Mouse (Mus musculus): ENCODE results near the gene Trim6.
A peak's percentile ranks its signal among the peaks of the same experiment; 100 is the strongest.
"Not testable (repeated sequence)": the region's sequence is repeated elsewhere in the genome, so short reads cannot be mapped to it uniquely, and the experiment has no call there.

Gene Trim6

GRCm38 (mm10) chr7:104218701-104219569, at the start of gene Trim6:
Gene Trim6 (plus strand): TSS chr7:104218793.
- DNase-seq = peak; percentile 3

- DNase-seq = no peak
Measured at GRCm38 (mm10) chr7:104169634-104170204, 48.9 kb upstream of the Trim6 start.

GRCm38 (mm10) chr7:104175085-104175484, 43.5 kb upstream of the Trim6 start:
- no peak for DNase-seq

DNA sequence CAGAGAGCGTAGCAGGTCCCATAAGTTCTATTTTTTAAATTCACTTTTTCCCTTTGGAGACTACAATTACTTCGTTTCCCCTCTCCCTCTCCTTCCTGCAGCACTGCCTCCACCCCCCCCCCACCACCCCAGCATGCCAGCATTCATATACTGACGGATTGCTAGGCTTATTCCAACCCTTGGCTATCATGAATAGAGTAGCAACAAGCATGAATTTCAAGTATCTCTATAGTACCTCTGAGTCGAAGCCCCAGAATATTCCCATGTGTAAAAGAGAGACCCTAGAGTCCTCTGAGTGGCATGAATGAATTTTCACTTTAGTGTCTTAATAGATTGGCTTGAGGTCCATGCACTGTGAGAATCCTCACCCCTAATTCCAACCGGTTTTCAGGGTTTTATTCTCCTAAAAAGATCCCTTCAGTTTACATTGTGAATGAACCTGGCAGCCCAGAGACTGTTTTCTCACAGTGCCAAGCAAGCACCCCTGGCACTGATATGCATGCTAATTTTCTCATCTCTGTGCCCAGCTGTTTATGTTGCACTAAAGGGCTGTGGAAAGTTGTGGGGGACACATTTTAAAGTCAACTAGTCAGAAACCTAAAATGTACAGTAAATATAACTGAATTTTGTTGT, 40.1 kb upstream of the Trim6 start:
- DNase-seq = no peak

GRCm38 (mm10) chr7:104179074-104179473, 39.5 kb upstream of the Trim6 start:
- no peak for DNase-seq

DNA sequence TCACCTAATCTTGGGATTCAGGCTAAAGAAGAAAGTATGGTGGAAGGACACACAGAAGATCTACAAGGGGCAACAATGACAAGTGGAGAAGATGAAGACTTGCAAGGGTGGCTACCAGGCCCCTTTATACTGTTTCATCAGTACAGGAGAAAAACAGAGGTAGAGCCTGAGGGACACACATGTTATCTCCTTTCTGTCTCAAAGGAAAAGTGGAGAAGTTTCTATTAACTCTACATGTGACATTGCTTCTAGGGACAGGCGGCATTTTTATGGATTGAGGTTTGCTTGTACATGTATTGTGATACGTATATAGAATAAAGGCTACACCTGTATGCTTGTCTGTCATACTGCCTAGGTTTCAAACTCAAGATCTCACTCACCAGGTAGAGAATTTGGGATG, 35.3 kb upstream of the Trim6 start, which contains the start of gene Olfr648:
Gene Olfr648 (minus strand): TSS at position 101 of the 400 bp plus-strand sequence.
- DNase-seq = no peak

- no peak for DNase-seq
Measured at GRCm38 (mm10) chr7:104191275-104191674, 27.3 kb upstream of the Trim6 start.

DNA sequence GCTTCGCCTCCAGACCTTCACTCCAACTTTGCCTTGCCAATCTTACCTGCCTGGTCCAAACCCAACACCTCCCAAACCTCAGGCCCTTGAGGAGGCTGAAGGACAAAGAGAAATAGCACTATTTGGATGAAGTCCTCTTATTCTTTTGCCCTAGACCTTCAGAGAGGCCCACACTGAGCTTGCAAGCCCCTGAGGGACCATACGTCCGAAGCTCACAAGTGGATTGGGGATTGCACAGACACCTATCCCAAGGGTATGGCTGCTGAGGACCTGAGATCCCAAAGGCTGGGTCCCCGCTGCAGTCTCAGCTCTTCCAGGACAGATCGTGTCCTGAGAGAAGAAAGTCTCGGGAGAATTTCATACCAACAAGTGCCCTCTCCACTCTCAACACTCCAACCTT, 22.7 kb upstream of the Trim6 start, which contains the start of gene Olfr649:
Gene Olfr649 (minus strand): TSS at position 101 of the 400 bp plus-strand sequence.
- DNase-seq = no peak

GRCm38 (mm10) chr7:104199822-104200221, 18.8 kb upstream of the Trim6 start:
- peak; percentile 25 for DNase-seq

GRCm38 (mm10) chr7:104206197-104206596, 12.4 kb upstream of the Trim6 start:
- no peak for DNase-seq

DNA sequence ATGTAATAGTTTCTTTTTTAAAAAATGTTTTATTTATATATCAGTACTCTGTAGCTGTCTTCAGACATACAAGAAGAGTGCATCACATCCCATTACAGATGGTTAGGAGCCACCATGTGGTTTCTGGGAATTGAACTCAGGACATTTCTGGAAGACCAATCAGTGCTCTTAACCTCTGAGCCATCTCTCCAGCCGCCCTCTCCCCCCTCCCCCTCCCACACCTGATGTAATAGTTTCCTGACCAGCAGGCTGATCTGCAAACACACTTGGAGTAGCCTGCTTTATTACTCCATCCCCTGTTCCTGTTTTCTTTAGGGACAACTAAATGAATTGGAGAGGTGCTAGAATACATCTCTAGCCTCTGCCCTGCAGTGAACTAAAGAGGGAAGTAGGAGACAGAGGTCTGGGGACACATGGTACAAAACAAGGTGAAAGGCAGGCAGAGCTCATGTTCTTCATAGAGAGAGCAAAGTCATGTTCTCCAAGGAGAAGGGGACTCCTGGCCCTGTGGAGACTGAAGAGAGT, 2.5 kb upstream of the Trim6 start:
- no peak for DNase-seq

DNA sequence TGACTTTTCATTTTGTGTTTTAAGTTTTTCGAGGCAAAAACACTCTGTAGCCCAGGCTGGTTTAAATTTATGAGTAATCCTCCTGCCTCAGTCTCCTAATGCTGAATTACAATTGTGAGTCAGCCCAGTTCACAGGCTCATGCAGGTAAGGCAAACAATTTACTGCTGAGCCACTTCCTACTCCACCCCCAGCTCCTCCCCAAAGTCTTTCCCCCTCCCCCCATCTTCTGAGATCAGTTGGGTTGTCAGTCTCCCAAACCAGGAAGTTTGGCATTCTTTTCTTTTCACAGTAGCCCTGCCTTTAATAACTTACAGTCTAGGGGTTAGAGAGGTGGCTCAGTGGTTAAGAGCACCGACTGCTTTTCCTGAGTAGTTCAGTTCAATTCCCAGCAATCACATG, 712 bp upstream of the Trim6 start:
- DNase-seq = no peak

- no peak for DNase-seq
Measured at GRCm38 (mm10) chr7:104231203-104231602, 12.6 kb downstream of the Trim6 start.

DNA sequence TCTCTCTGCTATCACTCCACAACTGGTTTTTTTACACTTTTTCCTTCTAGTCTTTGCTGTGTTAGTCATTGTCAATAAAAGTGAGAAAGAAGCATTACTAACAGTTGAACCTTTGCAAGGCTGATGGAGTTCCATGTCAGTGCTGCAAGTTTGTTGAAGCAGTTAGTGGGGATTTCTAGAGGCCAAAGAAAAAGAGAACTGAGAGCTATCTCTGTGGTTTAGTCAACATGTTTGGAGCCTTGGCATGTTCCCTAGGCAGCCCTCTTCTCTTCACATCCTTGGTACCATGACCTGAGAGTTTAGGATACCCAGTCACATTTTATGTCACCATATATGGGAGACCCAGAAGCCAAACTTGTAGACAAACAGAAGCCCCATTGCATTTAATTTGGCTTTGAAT, 22.3 kb downstream of the Trim6 start:
- DNase-seq = no peak

DNA sequence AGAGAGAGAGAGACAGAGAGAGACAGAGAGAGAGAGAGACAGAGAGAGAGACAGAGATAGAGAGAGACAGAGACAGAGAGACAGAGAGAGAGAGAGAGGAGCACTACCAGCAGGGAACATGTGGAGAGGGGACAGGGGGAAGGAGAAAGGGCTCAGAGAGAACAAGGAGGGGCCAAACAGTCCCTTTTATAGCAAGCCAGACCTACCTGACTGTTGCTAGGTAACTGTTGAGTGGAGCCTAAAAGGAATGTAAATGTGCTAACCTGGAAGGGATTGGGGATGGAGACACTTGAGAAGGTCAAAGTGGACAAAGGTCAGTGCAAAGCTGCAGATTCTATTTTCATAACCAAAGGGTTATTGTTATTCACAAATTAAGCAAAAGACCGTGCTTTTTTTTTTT, 25.0 kb downstream of the Trim6 start:
- no peak for DNase-seq

DNA sequence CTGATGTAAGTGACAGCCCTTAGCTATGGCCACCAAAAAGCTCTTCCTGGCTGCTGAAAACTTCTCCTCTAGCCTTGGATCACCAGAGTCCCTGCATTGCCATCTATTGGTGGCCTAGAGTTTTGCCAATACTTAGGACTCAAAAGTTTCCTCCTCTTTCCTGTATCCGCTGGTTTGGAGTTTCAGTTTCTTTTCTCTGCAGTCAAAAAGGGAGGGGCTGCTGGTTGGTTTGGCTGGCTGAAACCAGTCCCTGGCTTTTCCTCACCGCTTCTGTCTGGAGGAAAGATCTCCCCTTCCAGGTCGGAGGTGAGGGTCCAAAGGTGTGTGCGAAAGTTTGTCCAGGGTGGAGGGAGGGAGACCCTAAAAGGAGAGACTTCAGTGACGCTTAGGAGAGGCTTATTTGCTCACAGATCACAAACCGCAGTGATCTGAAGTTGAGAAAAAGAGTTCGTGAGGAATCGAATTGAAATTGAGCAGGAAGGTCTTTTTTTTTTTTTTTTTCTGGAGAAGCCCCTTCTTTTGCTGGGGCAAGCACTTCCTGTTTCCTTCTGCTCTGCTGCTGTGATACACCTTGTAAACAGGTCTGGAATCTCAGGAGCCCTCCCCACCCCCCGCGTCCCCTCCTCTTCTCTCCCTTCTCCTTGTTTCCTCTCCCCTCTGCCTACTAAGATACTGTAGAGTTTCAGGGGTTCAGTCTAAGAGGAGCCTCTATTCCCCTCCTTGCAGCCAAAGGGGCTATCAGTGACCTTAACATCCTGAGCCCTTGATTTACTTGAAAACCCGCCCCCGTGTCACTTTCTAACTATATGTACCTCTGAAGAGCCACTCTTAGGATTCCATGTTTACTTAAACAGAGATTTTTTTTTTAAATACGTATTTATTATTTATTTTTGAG, 25.9 kb downstream of the Trim6 start, which contains the start of gene Trim34a:
Gene Trim34a (plus strand): TSS at position 171 of the 895 bp plus-strand sequence.
- peak; percentile 17 for DNase-seq

DNA sequence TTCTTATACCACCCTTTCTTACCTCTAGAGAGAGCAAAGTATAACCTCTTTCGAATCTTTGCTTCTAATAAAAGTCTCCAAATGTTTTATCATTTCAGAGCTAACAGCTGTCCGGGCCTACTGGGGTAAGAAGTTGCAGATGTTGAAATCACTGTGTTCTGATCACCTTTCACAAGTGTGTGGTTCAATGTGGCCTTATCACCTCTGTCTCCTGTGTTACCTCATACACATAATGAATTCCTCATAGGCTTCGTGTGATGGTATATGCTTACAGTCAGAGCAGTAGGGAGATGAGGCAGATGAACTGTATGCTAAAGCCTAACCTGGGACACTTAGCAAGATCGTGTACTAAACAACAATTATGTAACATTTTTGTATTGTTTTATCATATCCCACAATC, 41.8 kb downstream of the Trim6 start:
- DNase-seq = not testable (repeated sequence)

DNA sequence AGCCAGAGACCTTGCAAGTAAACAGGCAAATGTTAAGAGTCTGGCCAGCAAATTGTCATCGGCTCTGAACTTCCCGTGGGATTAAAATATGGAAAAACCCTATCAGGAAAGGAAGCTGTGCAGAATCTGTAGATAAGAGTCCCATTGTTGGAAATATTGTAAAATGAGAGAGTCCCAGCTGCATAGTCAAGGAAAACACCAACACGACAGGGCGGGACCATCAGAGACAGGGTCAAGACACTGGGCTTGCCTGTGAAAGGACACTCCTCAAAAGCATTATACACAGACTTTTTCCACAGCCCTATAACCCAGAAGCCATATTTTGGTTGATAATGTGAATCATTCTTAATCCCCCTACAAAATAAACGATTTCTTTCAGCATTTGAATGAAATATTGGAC, 46.7 kb downstream of the Trim6 start:
- not testable (repeated sequence) for DNase-seq

DNA sequence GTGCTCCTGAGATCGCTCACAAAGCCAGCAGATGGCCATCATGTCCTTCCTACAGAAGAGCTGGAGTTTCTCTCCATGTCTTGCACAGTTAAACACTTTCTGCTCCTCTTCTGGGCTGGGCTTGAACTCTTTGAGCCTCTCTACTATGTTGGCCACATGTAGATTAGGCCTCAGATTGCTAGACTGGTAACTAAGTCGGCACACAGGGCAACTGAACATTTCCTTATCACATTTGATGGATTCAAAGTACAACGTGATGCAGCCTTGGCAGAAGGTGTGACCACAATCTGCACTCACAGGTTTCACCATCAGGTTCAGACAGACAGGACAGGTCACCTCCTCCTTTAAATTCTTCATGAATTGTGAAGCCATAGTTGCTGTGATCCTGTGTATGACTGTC, 60.8 kb downstream of the Trim6 start:
- not testable (repeated sequence) for DNase-seq

Measured in right cerebral cortex, adult 18-20 months (tissue).